Mouse (Mus musculus) thymus, adult 18-20 months (tissue): ENCODE data around the gene Gspt1.

ENCODE experiments used
- DNase-seq, 2 experiments: peaks; one replicate each; pipeline ENCODE4 v3.0.0; 2022; ENCODE audit warnings: mixed read lengths in 2 of 2

Gene Gspt1

GRCm38 (mm10) chr16:11202571-11203554 is 51.3 kb downstream of the Gspt1 start, which contains the start of gene Rsl1d1:
TSS of gene Rsl1d1 (minus strand) at chr16:11203331.
- DNase-seq, result peak; percentile 81 to 86

GRCm38 (mm10) chr16:11201740-11202394 is 52.3 kb downstream of the Gspt1 start:
- DNase-seq, result no peak

GRCm38 (mm10) chr16:11200247-11200646 is 53.9 kb downstream of the Gspt1 start:
- DNase-seq, result no peak

DNA sequence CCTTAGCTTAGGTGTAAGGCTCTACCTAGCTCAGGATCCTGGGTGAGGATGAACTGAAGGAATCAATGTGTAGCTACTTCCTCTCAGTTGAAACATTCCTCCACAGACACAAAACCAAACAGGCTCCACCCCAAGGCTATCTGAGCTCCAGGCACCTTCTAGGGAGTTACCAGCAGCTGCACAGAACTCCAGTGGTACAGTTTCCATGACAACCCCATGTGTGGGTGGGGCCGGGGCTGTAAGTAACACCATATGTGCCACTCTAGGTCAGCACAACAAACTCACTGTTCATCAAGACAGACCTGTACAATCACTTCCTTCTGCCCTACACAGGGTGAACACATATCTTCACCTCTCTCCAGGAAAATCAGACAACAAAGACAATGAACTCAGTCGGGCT is 55.7 kb downstream of the Gspt1 start:
- no peak for DNase-seq

DNA sequence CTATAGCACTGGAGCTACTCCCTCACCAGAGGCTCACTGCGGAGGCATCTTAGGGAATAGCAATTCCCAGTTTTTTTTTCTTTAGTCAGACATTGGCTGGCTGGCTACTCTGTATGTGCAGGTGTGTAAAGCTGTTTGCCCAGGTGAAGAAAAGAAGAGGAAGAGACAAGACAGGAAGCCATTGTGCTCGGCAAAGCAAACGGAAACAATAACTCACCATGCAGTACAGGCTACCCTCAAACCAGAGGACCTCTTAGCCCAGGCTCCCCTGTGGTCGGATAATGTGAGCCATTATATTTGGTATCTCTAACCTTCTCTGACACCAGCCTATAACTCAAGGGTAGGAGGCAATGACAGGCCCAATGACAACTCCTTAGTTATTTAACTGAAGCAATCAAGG is 57.1 kb downstream of the Gspt1 start:
- no peak for DNase-seq

DNA sequence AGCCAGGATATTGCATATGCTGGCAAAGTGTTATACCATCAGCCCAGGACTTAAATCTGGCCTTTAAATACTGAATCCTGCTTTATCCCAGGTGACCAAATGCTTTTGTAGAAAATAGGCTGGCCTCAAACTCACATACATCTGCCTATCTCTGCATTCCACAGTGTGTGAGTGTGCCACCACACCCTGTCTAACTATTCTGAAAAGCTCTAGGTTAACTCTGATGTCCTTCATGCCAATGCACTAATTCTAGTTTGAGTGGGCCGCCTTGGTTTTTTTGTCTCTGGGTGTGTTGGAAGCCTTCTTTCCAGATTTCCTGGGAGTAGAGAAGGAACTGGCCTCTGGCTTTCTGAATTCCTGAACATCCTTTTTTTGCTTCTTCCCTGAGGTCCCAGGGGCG is 60.9 kb downstream of the Gspt1 start:
- DNase-seq, result no peak

GRCm38 (mm10) chr16:11190150-11190549 is 64.0 kb downstream of the Gspt1 start:
- no peak for DNase-seq

DNA sequence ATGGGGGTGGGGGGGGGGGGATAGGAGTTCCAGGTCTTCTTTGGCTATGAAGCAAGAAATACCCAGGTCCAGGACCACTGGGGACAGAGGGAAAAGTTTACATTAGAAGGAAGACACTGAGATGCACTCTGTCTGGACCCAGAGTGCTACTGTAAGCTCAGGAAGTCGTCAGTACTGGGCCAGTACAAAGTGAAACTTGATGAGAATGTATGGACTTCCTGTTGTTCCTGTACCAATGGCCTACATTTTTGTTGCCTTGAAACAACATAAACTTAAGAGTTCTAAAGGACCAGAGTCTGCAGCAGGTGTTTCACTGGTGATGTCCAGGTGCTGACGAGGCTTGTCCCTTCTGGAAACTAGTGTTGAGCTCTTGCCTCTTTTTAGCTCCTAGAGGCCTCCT is 76.7 kb downstream of the Gspt1 start:
- DNase-seq, result no peak

DNA sequence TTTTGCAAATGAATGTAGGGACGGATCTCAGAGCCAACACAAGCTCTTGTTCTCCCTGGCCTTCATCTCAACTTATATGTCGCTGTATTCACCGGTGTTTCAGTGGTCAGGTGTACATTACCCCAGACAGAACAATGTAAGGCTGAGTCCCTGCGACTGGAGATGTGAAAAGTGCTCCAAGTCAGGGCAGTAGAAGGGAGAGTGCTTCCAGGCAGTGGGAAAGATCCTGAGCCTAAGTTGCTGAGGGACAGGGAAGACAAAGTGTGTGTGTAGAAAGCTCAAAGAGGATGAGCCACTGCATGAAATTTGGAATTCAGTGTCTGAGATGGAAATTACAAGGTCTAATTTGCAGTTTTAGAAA is 77.3 kb downstream of the Gspt1 start:
- DNase-seq, result no peak

DNA sequence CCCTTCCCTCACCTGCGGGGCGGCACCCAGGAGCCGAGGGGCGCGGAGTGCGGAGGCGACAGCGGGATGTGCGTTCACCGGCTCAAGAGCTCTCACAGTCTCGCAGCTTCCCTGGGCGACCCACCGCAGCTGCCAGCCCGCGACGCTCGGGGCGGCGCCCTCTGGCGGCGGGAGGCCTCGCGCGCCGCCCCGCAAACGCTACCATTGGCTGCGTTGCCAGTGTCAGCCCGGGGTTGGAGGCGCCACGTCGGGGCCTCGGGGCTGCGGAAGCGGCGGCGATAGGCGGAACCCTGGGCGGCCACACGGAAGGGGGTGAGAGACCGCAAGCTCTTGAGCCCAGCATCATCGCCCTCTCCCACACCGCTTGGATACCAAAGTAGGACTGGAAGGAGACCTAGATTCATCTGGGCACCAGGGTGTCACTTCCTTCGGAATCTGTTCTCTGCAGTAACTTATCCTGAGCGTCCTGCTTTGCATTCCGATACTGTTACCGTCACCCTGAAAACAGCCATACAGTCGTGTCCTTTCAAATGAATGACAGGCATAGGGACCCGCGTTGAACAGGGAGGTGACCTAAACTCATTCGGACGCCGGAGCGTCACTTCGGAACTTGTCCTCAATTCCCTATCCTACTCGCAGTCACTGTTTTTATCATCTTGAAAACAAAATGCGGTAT is 77.8 kb downstream of the Gspt1 start, which contains the start of gene Zc3h7a:
Gene Zc3h7a (minus strand): TSS at position 186 of the 676 bp plus-strand sequence.
- DNase-seq, result peak; percentile 82 to 88

DNA sequence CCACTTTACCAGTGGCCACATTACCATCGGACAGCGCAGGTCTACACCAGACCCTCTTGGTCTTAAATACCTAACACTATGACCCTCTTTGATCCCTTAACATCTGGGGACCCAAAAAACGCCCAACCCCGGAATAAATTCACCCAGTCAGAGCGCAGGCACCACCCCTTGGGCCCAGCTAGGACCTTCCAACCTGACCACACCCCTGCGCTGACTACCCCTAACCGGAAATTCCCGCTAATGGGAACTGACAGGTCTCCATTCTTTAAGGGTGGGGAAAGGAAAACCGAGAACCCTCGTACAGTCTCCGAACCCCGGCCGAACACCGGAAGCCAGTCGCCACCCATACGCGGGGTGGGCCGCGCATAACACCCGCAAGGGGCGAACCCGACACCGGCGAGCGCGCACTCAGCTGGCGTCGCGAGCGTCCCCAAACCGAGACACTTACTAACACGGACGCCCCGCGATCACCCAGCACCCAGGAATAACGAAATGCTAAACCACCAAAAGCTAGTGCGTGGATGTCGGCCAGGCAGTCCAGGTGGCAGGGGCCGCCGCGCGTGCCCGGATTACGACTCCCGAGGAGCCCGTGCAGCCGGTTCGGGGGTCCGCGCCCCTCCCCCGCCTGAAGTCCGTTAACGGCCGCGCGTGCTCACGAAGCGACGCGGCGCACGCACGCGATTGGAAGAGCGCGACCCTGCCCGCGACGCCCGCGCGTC is 78.5 kb downstream of the Gspt1 start:
- peak in 1 of 2 experiments; percentile 37 for DNase-seq

- DNase-seq, result no peak
Observed at GRCm38 (mm10) chr16:11175100-11175488, 79.0 kb downstream of the Gspt1 start.

GRCm38 (mm10) chr16:11174671-11175081 is 79.4 kb downstream of the Gspt1 start:
- peak in 1 of 2 experiments; percentile 36 for DNase-seq

DNA sequence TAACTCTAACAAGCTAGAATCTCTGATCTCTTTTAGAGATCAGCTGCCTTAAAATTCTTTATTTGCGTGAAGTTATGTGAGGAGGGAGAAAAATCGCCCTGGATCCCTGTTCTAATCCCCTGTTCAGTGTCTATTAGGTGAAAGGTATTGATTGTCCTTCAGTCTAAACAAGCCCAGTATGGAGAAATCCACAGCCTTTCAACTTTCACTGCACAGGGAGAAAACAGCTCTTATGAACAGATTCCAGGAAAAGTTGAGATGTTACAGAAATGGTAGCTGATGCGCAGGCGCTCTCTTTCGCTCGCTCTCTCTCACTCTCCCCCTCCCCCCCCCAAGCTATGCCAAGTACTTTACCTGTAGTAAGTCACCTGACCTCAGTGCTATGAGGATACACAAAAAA is 82.4 kb downstream of the Gspt1 start:
- DNase-seq, result no peak
